ENCODE assay signal across 23 mouse cellular contexts in the genomic region with DNA sequence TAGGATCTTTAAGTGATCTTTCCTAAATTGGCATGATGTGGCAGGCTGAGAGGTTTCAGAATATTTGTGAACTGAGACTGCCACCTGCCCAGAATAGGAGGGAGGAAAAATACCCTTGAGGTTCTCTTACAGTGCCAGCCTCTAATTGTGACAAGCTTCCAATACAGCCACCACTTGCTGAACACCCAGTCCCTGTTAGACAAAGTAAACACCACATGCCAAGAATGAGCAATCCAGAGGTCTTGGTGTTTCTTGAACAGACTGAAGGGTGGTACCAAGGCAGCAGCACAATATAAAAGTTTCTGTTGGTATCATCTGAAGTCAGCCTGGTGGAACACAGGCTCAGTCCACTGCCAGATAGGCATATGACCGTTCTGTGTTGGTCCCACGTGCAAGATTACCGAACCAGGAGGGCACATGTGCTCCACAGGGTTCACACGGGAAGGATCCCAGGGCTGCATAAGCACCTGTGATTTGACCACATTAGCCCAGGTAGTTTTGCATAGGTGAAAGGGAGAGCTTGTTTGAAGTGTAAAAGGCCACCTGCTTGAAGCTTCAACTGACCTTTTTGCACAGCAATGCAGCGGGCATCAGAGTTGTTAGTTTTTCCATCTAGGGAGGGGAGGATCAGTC. TPM values are rescaled to one million over a fixed set of nuclear protein-coding genes. Genes with fewer than 3 reads are reported as not detected.
DNase-seq lines count a peak whose midpoint lies in the region; ATAC-seq and TF ChIP-seq lines count a peak whose summit lies in the region.
"Had no signal": no experiment of that assay in that cellular context is flagged by ENCODE, and none has a peak within 500 bp of the region (broad histone marks: within the 10 kb centered on the region; RNA-seq: fewer than 3 reads in every experiment).

No protein-coding gene starts in this region.

- H3K36me3 ChIP-seq in hindbrain, embryonic 11.5 days (ENCODE audit: control insufficient read depth, insufficient read depth, low read length) = peaks cover 34% of the 10 kb centered on the region
- H3K36me3 ChIP-seq in hindbrain, embryonic 10.5 days = peaks cover 57% of the 10 kb centered on the region
- peaks cover 39% of the 10 kb centered on the region for H3K36me3 ChIP-seq in neural tube, embryonic 14.5 days (ENCODE audit: control insufficient read depth, insufficient read depth, low read length)
- peaks cover 51% of the 10 kb centered on the region for H3K36me3 ChIP-seq in neural tube, embryonic 15.5 days
- H3K36me3 ChIP-seq in hindbrain, embryonic 15.5 days = peaks cover 51% of the 10 kb centered on the region
- H3K36me3 ChIP-seq in liver, postnatal 0 days (replicated peaks; ENCODE audit: insufficient read depth, low read length) = peaks cover 34% of the 10 kb centered on the region

- no peak for DNase-seq in hindbrain, embryonic 11.5 days (ENCODE audit: low spot score)
- DNase-seq in hindbrain, embryonic 10.5 days (ENCODE audit: low spot score) = no peak
- no peak for DNase-seq in spleen, postnatal 10 days (ENCODE audit: low spot score in 2 of 2)
- DNase-seq in liver, postnatal 0 days = no peak
- DNase-seq in spleen, postnatal 36 days (ENCODE audit: low spot score in 2 of 2) = no peak
- DNase-seq: adrenal gland, postnatal 36 days; cerebellum, adult 11-12 months; cerebellum, postnatal 14 days; embryo, embryonic 11 days; kidney, adult 8-10 months; kidney, postnatal 4 days; layer of hippocampus, adult 9-11 months; lung, adult 2 months; lung, postnatal 36 days had no signal

- no peak overlapping the region for H3K4me3 ChIP-seq in hindbrain, embryonic 11.5 days (ENCODE audit: low read depth, low read length)
- H3K4me3 ChIP-seq in hindbrain, embryonic 10.5 days = no peak overlapping the region
- H3K4me3 ChIP-seq in neural tube, embryonic 14.5 days (ENCODE audit: low read depth, low read length) = no peak overlapping the region
- no peak overlapping the region for H3K4me3 ChIP-seq in neural tube, embryonic 15.5 days (replicated peaks)
- no peak overlapping the region for H3K4me3 ChIP-seq in hindbrain, embryonic 15.5 days
- H3K4me3 ChIP-seq in liver, postnatal 0 days (ENCODE audit: low read depth, low read length) = no peak overlapping the region
- H3K4me3 ChIP-seq: heart, embryonic 13.5 days; left cerebral cortex, adult 2 months; limb, embryonic 10.5 days had no signal

- no peak overlapping the region for H3K4me2 ChIP-seq in hindbrain, embryonic 11.5 days (replicated peaks; ENCODE audit: low read depth, low read length)
- H3K4me2 ChIP-seq in neural tube, embryonic 14.5 days (ENCODE audit: low read depth, low read length) = no peak overlapping the region
- H3K4me2 ChIP-seq in neural tube, embryonic 15.5 days = no peak overlapping the region
- H3K4me2 ChIP-seq in hindbrain, embryonic 15.5 days = no peak overlapping the region
- H3K4me2 ChIP-seq in liver, postnatal 0 days (ENCODE audit: low read depth, low read length) = no peak overlapping the region
- H3K4me2 ChIP-seq: heart, embryonic 13.5 days; liver, embryonic 11.5 days had no signal

- no peaks in the 10 kb centered on the region for H3K27me3 ChIP-seq in hindbrain, embryonic 11.5 days (ENCODE audit: control insufficient read depth, insufficient read depth, low read length)
- no peaks in the 10 kb centered on the region for H3K27me3 ChIP-seq in hindbrain, embryonic 10.5 days (ENCODE audit: insufficient read depth, poor library complexity, severe bottlenecking)
- H3K27me3 ChIP-seq in neural tube, embryonic 14.5 days (ENCODE audit: control insufficient read depth, insufficient read depth, low read length) = no peaks in the 10 kb centered on the region
- no peaks in the 10 kb centered on the region for H3K27me3 ChIP-seq in neural tube, embryonic 15.5 days (replicated peaks)
- no peaks in the 10 kb centered on the region for H3K27me3 ChIP-seq in hindbrain, embryonic 15.5 days
- no peaks in the 10 kb centered on the region for H3K27me3 ChIP-seq in liver, postnatal 0 days (ENCODE audit: insufficient read depth, low read length)
- H3K27me3 ChIP-seq: CH12.LX; heart, embryonic 13.5 days had no signal

- no peak for TF ChIP-seq CTCF in liver, postnatal 0 days (IDR thresholded peaks at IDR 0.05; ENCODE audit: low read depth)

- H3K9ac ChIP-seq in hindbrain, embryonic 11.5 days (ENCODE audit: low read depth, low read length) = no peak overlapping the region
- H3K9ac ChIP-seq in neural tube, embryonic 14.5 days (replicated peaks; ENCODE audit: low read depth, low read length) = no peak overlapping the region
- H3K9ac ChIP-seq in neural tube, embryonic 15.5 days (replicated peaks) = no peak overlapping the region
- H3K9ac ChIP-seq in hindbrain, embryonic 15.5 days = no peak overlapping the region
- H3K9ac ChIP-seq in liver, postnatal 0 days (replicated peaks) = no peak overlapping the region
- H3K9ac ChIP-seq: heart, embryonic 13.5 days had no signal

- H3K4me1 ChIP-seq in hindbrain, embryonic 11.5 days (replicated peaks; ENCODE audit: control insufficient read depth, insufficient read depth, low read length) = no peaks in the 10 kb centered on the region
- no peaks in the 10 kb centered on the region for H3K4me1 ChIP-seq in hindbrain, embryonic 10.5 days (replicated peaks)
- H3K4me1 ChIP-seq in neural tube, embryonic 14.5 days (ENCODE audit: control insufficient read depth, insufficient read depth, low read length) = no peaks in the 10 kb centered on the region
- H3K4me1 ChIP-seq in neural tube, embryonic 15.5 days = no peaks in the 10 kb centered on the region
- H3K4me1 ChIP-seq in hindbrain, embryonic 15.5 days (replicated peaks) = no peaks in the 10 kb centered on the region
- H3K4me1 ChIP-seq in liver, postnatal 0 days (ENCODE audit: insufficient read depth) = no peaks in the 10 kb centered on the region
- H3K4me1 ChIP-seq: heart, embryonic 13.5 days; limb, embryonic 10.5 days had no signal

- TF ChIP-seq EP300 in liver, postnatal 0 days (IDR thresholded peaks at IDR 0.05; ENCODE audit: low read depth) = no peak

- peak; percentile 25; the same call in 1 of the 2 replicates for ATAC-seq in hindbrain, embryonic 11.5 days (ENCODE audit: low FRiP score)
- 0 out of 2 replicates have a peak, but pooled peaks have one; percentile 18 for ATAC-seq in neural tube, embryonic 14.5 days (ENCODE audit: low read depth)
- no peak; the same call in 1 of the 2 replicates for ATAC-seq in neural tube, embryonic 15.5 days (ENCODE audit: low FRiP score)
- ATAC-seq in hindbrain, embryonic 15.5 days (ENCODE audit: low FRiP score, low read depth) = 0 out of 2 replicates have a peak, but pooled peaks have one; percentile 40
- ATAC-seq in liver, postnatal 0 days = no peak

- H3K27ac ChIP-seq in hindbrain, embryonic 11.5 days (ENCODE audit: low read depth, low read length) = no peak overlapping the region
- no peak overlapping the region for H3K27ac ChIP-seq in hindbrain, embryonic 10.5 days
- no peak overlapping the region for H3K27ac ChIP-seq in neural tube, embryonic 14.5 days (ENCODE audit: low read depth, low read length)
- no peak overlapping the region for H3K27ac ChIP-seq in neural tube, embryonic 15.5 days (replicated peaks)
- H3K27ac ChIP-seq in hindbrain, embryonic 15.5 days (replicated peaks) = no peak overlapping the region
- no peak overlapping the region for H3K27ac ChIP-seq in liver, postnatal 0 days (ENCODE audit: low read depth)
- H3K27ac ChIP-seq: heart, embryonic 13.5 days; left cerebral cortex, adult 2 months; limb, embryonic 10.5 days; stomach, postnatal 0 days had no signal

- peaks cover 25% of the 10 kb centered on the region for H3K9me3 ChIP-seq in hindbrain, embryonic 11.5 days (ENCODE audit: control insufficient read depth, low read length)
- H3K9me3 ChIP-seq in hindbrain, embryonic 10.5 days = peaks cover 58% of the 10 kb centered on the region
- peaks cover 14% of the 10 kb centered on the region for H3K9me3 ChIP-seq in neural tube, embryonic 14.5 days (ENCODE audit: control insufficient read depth, low read length)
- peaks cover 18% of the 10 kb centered on the region for H3K9me3 ChIP-seq in neural tube, embryonic 15.5 days (replicated peaks)
- peaks cover 40% of the 10 kb centered on the region for H3K9me3 ChIP-seq in hindbrain, embryonic 15.5 days
- H3K9me3 ChIP-seq in liver, postnatal 0 days (ENCODE audit: low read length) = peaks cover 37% of the 10 kb centered on the region

- 92% methylated on average over 5 of the region's 5 CpGs for WGBS in hindbrain, embryonic 11.5 days
- 94% methylated on average over 5 of the region's 5 CpGs for WGBS in hindbrain, embryonic 10.5 days
- WGBS in neural tube, embryonic 14.5 days = 94% methylated on average over 5 of the region's 5 CpGs
- 95% methylated on average over 5 of the region's 5 CpGs for WGBS in neural tube, embryonic 15.5 days
- 100% methylated on average over 5 of the region's 5 CpGs for WGBS in hindbrain, embryonic 15.5 days
- 87% methylated on average over 5 of the region's 5 CpGs for WGBS in liver, postnatal 0 days (ENCODE audit: insufficient replicate concordance)

RNA-seq across cellular contexts. Expression of a gene that starts 14.2 kb away (rescaled TPM):
- polyA plus RNA-seq in hindbrain, embryonic 11.5 days (2014; fragmentation: Nextera tagmentation; extraction: Ambion mirVana) = 70.8 and 71.4 TPM in 2 replicates
- polyA plus RNA-seq in hindbrain, embryonic 10.5 days (2016; fragmentation: Nextera tagmentation; extraction: Ambion mirVana) = 60.9 and 63.0 TPM in 2 replicates
- 57.0 and 58.4 TPM in 2 replicates for polyA plus RNA-seq in neural tube, embryonic 14.5 days (2014; fragmentation: Nextera tagmentation; extraction: Ambion mirVana)
- 43.3 and 47.1 TPM in 2 replicates for polyA plus RNA-seq in neural tube, embryonic 15.5 days (2015; fragmentation: Nextera tagmentation; extraction: Ambion mirVana)
- polyA plus RNA-seq in hindbrain, embryonic 15.5 days (2015; fragmentation: Nextera tagmentation; extraction: Ambion mirVana) = 48.1 and 49.3 TPM in 2 replicates
- polyA plus RNA-seq in liver, postnatal 0 days (2015; fragmentation: Nextera tagmentation; extraction: Ambion mirVana) = 8.5 and 8.8 TPM in 2 replicates

RNA-seq across cellular contexts. Expression of a gene that starts 15.8 kb away (rescaled TPM):
- 1.7 and 2.3 TPM in 2 replicates for polyA plus RNA-seq in hindbrain, embryonic 11.5 days (2014; fragmentation: Nextera tagmentation; extraction: Ambion mirVana)
- polyA plus RNA-seq in hindbrain, embryonic 10.5 days (2016; fragmentation: Nextera tagmentation; extraction: Ambion mirVana) = 1.3 and 1.5 TPM in 2 replicates
- 0.55 and 0.84 TPM in 2 replicates for polyA plus RNA-seq in neural tube, embryonic 14.5 days (2014; fragmentation: Nextera tagmentation; extraction: Ambion mirVana)
- polyA plus RNA-seq in neural tube, embryonic 15.5 days (2015; fragmentation: Nextera tagmentation; extraction: Ambion mirVana) = 0.96 and 1.2 TPM in 2 replicates
- polyA plus RNA-seq in hindbrain, embryonic 15.5 days (2015; fragmentation: Nextera tagmentation; extraction: Ambion mirVana) = 0.41 and 0.91 TPM in 2 replicates
- polyA plus RNA-seq in liver, postnatal 0 days (2015; fragmentation: Nextera tagmentation; extraction: Ambion mirVana) = 0.08 and 0.26 TPM in 2 replicates

Comparison
In these comparisons a context has a peak if more than half of its experiments do, and no peak if none do; other contexts are left out.
1. ATAC-seq: peak in hindbrain, embryonic 11.5 days (single experiment), neural tube, embryonic 14.5 days (single experiment) and hindbrain, embryonic 15.5 days (single experiment); none in neural tube, embryonic 15.5 days (single experiment) and liver, postnatal 0 days (single experiment).